Mouse (Mus musculus) lung, embryonic 14.5 days (tissue): ENCODE measurements at regions not wholly inside any gene's neighbourhood (a gene's known extent, or its start where the extent isn't known, plus 50 kb on each side); places are given as distances from the start of the nearest gene placed in this dataset.

Experiments used
- ATAC-seq: fragments of 200-750 bp; cut with Nextera tagmentation; 2 replicates; pipeline ENCODE4 v1.8.0; 2017; ENCODE audit warnings: mild to moderate bottlenecking, moderate TSS enrichment, moderate library complexity; ENCODE audit not compliant: insufficient read depth
- DNase-seq: peaks from one replicate; pipeline ENCODE4 v3.0.0-alpha.2; 2015
- H3K27ac ChIP-seq: fragments of 300-500 bp; sonication (generic); 2 replicates; pipeline ENCODE4 v1.5.1; 2014; ENCODE audit warnings: low read depth, mild to moderate bottlenecking, moderate library complexity
- H3K27me3 ChIP-seq: fragments of 300-500 bp; sonication (generic); 2 replicates; pipeline ENCODE4 v1.6.1; 2014; ENCODE audit warnings: low read length, control low read depth; ENCODE audit not compliant: insufficient read depth
- H3K36me3 ChIP-seq: fragments of 300-500 bp; sonication (generic); 2 replicates; pipeline ENCODE4 v1.6.1; 2014; ENCODE audit warnings: control low read depth; ENCODE audit not compliant: insufficient read depth
- H3K4me1 ChIP-seq: fragments of 300-500 bp; sonication (generic); 2 replicates; pipeline ENCODE4 v1.6.1; 2014; ENCODE audit warnings: antibody characterized with exemption, control low read depth; ENCODE audit not compliant: insufficient read depth
- H3K4me2 ChIP-seq: fragments of 300-500 bp; sonication (generic); 2 replicates; pipeline ENCODE4 v1.6.1; 2014; ENCODE audit warnings: mild to moderate bottlenecking
- H3K4me3 ChIP-seq: fragments of 300-500 bp; sonication (generic); 2 replicates; pipeline ENCODE4 v1.5.1; 2014; ENCODE audit warnings: low read depth, low read length
- H3K9ac ChIP-seq: fragments of 300-500 bp; sonication (generic); 2 replicates; pipeline ENCODE4 v1.6.1; 2014
- H3K9me3 ChIP-seq: fragments of 300-500 bp; sonication (generic); 2 replicates; pipeline ENCODE4 v1.6.1; 2016; ENCODE audit warnings: low read depth, low read length, control low read depth
- CTCF ChIP-seq: IDR thresholded peaks from 2 replicates; pipeline ENCODE4 v1.5.1; 2016; ENCODE audit warnings: antibody characterized with exemption, low read depth
- WGBS: fragments of 180-500 bp; shearing (Covaris S2); extraction: QIAGEN DNeasy Blood & Tissue Kit; methylation state at CpG from one replicate; pipeline ENCODE4 v1.1.7; 2014; 5-methylcytosine and 5-hydroxymethylcytosine counted together

DNA sequence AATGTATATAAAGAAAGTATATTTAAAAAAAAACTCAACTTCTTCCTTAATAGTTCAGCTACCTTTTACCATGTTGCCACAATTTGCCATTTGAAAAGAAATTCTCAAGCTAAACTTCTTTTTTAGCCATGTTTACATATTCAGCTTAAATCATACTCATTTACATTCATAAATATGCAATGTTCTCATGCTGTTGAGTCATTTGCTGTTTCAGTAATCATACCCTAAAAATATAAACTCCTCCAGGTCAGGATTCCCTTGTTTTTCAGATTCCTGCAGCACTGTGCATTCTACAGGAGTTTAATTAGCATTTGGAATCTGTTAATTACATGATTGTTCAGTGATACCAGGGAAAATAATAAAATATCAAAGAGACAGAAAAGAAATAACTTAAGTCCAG is 300.5 kb downstream of the Efnb2 start:
- DNase-seq = no peak
- Histone ChIP-seq H3K9ac (no peak overlapping the region), H3K9me3 (no peaks in the 10 kb centered on the region), H3K36me3 (no peaks in the 10 kb centered on the region), H3K4me1 (no peaks in the 10 kb centered on the region; the same call in 1 of the 2 replicates), H3K27ac (no peak overlapping the region), H3K27me3 (no peaks in the 10 kb centered on the region), H3K4me3 (no peak overlapping the region), H3K4me2 (no peak overlapping the region)
- ATAC-seq = no peak
- TF ChIP-seq CTCF = no peak

DNA sequence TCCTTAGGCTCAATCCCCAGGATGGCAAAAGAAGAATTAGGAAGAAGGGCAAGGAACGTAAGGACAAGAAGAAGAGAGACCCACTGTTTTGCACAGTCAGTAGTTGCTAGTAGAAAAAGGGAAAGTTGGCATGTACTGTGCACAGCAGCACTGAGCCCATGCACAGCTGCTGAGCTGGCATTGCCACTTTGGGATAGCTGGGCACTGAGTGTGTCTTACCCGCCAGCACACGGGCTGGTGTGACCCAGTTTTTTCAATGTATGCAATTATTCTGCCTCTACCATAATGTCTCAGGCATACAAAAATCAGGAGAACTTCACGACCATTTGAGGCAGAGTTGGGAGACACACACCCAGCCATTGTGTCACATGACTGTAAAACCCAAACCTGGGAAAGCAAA is 306.1 kb downstream of the Efnb2 start:
- H3K27ac ChIP-seq = no peak overlapping the region
- DNase-seq (no peak), ATAC-seq (no peak)
- H3K36me3 ChIP-seq = no peaks in the 10 kb centered on the region
- H3K4me3 ChIP-seq = no peak overlapping the region
- 88% methylated on average over 4 of the region's 4 CpGs for WGBS
- no peaks in the 10 kb centered on the region for H3K4me1 ChIP-seq
- no peak for TF ChIP-seq CTCF
- no peaks in the 10 kb centered on the region for H3K27me3 ChIP-seq
- no peak overlapping the region for H3K9ac ChIP-seq
- no peaks in the 10 kb centered on the region for H3K9me3 ChIP-seq
- H3K4me2 ChIP-seq = no peak overlapping the region

DNA sequence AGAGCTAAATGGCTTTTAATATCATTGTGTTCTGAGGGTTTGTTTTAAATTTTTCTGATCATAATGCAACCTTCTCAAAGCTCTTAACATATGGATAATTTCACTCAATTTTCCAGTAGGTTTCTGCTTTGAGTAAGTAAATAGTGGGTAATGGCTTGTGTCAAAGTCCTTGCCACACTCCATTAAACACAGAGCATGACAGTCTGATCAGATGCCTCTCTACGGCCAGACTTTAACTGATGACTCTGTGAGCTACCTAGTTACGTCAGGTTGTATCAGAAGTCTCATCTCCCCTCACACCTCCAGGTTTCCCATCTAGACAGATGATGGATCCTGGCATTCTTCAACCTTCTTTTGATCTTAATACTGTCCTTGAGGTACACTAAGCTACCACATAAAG is 316.4 kb downstream of the Efnb2 start:
- ATAC-seq (no peak), DNase-seq (no peak)
- H3K4me2 ChIP-seq = no peak overlapping the region
- TF ChIP-seq CTCF = no peak
- H3K36me3 ChIP-seq = no peaks in the 10 kb centered on the region
- H3K9me3 ChIP-seq = no peaks in the 10 kb centered on the region
- H3K27me3 ChIP-seq = no peaks in the 10 kb centered on the region
- no peak overlapping the region for H3K27ac ChIP-seq
- H3K4me3 ChIP-seq = no peak overlapping the region
- H3K4me1 ChIP-seq = no peaks in the 10 kb centered on the region
- 43% methylated on average over 2 of the region's 2 CpGs for WGBS
- H3K9ac ChIP-seq = no peak overlapping the region

DNA sequence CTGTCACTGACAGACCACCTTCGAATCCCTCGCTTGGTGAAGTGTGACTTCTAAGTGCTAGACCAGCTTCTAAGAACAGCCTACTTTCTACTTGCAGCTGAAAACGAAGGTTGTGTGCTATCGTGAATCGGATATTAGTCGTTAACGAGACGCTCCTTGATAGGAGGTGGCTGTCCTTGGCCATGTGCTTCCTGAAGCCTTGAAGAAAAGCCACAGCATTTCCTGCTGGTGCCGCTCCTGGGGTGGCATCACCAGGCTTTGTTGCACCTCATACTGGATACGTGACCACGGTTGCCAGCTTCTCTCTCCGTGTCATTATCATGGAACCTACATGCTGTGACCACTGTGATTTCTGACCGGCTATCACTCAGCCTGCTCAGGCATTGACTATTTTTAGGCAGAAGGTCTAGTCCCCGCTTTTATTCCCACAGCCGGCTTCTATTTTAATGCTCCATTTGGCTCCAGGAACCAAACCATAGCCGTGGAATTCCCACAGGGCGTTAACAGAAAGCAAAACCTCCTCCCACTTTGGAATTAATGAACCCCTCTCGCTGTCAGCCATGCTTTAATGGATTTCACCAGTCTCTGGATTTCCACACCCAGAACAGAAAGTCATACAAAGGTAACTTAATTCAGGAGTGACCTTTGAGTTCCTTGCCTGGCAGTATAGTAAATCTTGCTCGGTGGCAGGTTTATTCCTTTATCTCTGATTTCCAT is 325.6 kb downstream of the Efnb2 start:
- DNase-seq (no peak), ATAC-seq (no peak)
- WGBS = 79% methylated on average over 19 of the region's 19 CpGs
- TF ChIP-seq CTCF = no peak
- H3K4me1 ChIP-seq = no peaks in the 10 kb centered on the region
- no peak overlapping the region for H3K9ac ChIP-seq
- H3K4me3 ChIP-seq = no peak overlapping the region
- H3K9me3 ChIP-seq = no peaks in the 10 kb centered on the region
- no peaks in the 10 kb centered on the region for H3K36me3 ChIP-seq
- no peak overlapping the region for H3K27ac ChIP-seq
- H3K4me2 ChIP-seq = no peak overlapping the region
- H3K27me3 ChIP-seq = no peaks in the 10 kb centered on the region

DNA sequence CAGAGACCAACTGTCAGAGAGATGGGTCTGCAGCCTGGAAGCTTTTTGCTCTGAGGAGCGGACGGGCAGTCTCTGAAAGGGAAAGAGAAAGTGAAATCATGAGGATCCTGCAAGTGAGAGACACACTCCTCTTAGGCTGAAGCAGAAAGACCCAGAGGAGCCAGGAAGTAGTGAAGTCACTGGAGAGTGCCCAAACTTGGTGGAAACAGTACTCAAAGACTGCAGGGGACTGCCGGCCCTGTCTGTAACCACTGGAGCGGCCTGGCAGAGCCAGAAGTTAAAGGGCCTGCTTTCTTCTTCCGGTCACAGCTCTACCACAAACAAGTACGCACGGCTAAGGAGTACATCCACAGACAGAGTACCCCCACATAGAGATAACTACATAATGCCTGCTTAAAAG is 326.5 kb downstream of the Efnb2 start:
- Histone ChIP-seq H3K27ac (no peak overlapping the region), H3K4me1 (no peaks in the 10 kb centered on the region), H3K36me3 (no peaks in the 10 kb centered on the region), H3K4me3 (no peak overlapping the region), H3K9me3 (no peaks in the 10 kb centered on the region), H3K27me3 (no peaks in the 10 kb centered on the region), H3K4me2 (no peak overlapping the region), H3K9ac (no peak overlapping the region)
- no peak for DNase-seq
- no peak for ATAC-seq
- 69% methylated on average over 7 of the region's 7 CpGs for WGBS
- no peak for TF ChIP-seq CTCF

DNA sequence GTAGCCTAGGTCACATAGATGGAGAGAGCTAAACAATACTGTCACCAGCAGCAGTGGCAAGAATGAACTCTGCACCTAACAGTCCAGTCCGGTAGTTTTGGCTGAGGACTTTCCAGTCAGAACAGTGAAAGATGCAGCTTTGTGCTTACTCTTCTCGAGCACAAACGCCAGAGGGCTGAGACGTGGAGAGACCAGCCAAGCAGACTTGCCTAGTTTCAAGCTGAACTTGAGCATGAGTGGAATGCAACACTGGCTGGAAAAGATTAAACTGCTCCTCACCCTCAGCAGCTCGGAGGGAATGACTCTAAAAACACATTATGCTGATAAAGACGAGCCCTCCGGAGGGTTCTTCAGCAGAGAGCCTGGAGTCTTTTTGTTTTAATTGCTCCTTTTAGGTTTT is 329.8 kb downstream of the Efnb2 start:
- H3K9me3 ChIP-seq = no peaks in the 10 kb centered on the region
- H3K4me1 ChIP-seq = peaks cover 12% of the 10 kb centered on the region; the same call in 1 of the 2 replicates
- H3K4me2 ChIP-seq = no peak overlapping the region
- ATAC-seq (peak; percentile 28; the same call in 1 of the 2 replicates), DNase-seq (peak; percentile 78)
- H3K27me3 ChIP-seq = no peaks in the 10 kb centered on the region
- peak; percentile 55 for TF ChIP-seq CTCF
- WGBS = 17% methylated on average over 7 of the region's 7 CpGs
- no peaks in the 10 kb centered on the region for H3K36me3 ChIP-seq
- no peak overlapping the region for H3K4me3 ChIP-seq
- no peak overlapping the region for H3K27ac ChIP-seq
- H3K9ac ChIP-seq = no peak overlapping the region

DNA sequence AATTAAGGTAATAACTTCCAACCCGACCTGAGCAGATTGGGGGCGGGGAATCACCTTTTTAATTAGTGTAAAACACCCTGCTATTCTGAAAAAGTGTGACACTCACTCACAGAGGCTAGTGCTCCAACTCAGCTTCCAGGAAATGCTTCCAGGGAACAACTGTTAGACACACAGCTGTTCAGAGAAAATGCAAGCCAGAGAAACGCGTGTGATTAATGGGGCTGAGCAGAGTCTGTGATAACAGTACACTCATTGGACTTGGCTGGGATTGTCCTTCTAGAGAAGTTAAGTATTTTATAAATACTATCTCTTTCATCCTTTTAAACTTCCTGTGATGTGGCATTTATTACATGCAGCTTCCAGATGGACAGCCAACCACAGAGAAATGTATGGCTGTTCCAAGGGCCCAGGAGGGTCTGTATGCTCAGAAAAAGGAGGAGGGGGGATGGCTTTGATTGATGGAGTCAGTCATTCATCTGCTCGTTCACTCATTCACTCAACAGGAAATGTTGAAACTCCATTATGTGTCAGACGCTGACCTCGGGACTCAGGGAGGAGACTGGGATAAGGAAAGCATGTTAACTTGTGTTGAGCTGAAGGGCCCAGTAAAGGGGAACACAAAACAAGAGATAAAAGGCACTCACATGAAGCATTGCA is 332.9 kb downstream of the Efnb2 start:
- no peaks in the 10 kb centered on the region for H3K9me3 ChIP-seq
- TF ChIP-seq CTCF = no peak
- peaks cover 25% of the 10 kb centered on the region for H3K4me1 ChIP-seq
- H3K4me2 ChIP-seq = no peak overlapping the region
- DNase-seq (peak; percentile 87), ATAC-seq (peak; percentile 81)
- no peaks in the 10 kb centered on the region for H3K36me3 ChIP-seq
- no peaks in the 10 kb centered on the region for H3K27me3 ChIP-seq
- no peak overlapping the region for H3K9ac ChIP-seq
- no peak overlapping the region for H3K4me3 ChIP-seq
- H3K27ac ChIP-seq = peak overlapping the region; percentile 12; the same call in 1 of the 2 replicates
- 20% methylated on average over 7 of the region's 7 CpGs for WGBS
